Mouse (Mus musculus) ovary, postnatal 10 days (tissue): ENCODE results near the gene Ino80b.

Experiments used
- DNase-seq: peaks from one replicate; pipeline ENCODE4 v3.0.0; 2022; ENCODE audit warnings: low spot score

Ino80b gene

GRCm38 (mm10) chr6:83140044-83140443 lies 14.8 kb upstream of the Ino80b start:
- no peak for DNase-seq

DNA sequence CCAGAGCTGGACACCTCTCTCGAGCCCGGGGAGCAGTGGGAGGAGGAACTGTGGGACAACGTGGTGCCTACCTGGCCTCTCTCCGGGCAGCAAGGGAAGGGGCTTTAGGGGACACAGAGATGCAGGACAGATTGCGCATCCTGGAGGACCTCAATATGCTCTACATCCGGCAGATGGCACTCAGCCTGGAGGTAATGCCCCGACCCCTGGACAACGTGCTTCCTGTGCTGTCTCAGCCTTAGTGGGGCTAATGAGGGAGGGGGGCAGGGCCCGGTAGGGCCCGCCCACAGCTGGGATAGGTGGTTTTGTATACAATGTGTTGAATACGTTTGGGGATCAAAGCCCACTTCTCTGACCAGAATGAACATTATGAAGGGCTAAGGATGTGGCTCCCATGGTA lies 12.8 kb upstream of the Ino80b start:
- DNase-seq, result no peak

GRCm38 (mm10) chr6:83137576-83137950 lies 12.3 kb upstream of the Ino80b start:
- DNase-seq, result peak; percentile 79

GRCm38 (mm10) chr6:83136881-83137575 lies 11.8 kb upstream of the Ino80b start:
- DNase-seq, result peak; percentile 70

- no peak for DNase-seq
Observed at GRCm38 (mm10) chr6:83136291-83136880, 11.2 kb upstream of the Ino80b start.

DNA sequence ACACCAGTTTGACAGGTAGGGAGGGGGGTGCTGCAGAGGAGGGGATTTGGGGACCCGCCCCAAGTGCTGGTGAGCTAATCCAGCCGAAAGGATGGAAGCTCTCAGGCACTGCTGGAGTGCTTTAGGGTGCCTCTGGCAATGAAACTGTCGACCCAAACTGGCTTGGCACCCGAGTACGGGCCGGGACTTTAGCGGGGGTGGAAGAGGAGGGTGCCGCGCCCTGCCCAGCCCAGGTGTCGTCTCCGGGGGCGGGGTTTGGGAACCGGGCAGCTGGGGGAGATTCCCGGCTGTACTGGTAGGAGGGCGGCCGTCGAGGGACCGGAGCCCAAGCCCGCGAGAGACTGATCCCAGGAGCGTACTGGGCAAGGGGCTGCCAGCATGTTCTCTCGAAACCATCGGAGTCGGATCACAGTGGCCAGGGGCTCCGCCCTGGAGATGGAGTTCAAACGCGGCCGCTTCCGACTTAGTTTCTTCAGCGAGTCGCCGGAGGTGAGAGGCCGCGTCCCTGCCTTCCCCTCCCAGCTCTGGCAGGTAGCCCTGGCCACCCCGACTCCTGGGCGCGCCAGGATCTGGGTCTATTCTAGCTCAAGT lies 10.4 kb upstream of the Ino80b start:
- DNase-seq, result no peak

DNA sequence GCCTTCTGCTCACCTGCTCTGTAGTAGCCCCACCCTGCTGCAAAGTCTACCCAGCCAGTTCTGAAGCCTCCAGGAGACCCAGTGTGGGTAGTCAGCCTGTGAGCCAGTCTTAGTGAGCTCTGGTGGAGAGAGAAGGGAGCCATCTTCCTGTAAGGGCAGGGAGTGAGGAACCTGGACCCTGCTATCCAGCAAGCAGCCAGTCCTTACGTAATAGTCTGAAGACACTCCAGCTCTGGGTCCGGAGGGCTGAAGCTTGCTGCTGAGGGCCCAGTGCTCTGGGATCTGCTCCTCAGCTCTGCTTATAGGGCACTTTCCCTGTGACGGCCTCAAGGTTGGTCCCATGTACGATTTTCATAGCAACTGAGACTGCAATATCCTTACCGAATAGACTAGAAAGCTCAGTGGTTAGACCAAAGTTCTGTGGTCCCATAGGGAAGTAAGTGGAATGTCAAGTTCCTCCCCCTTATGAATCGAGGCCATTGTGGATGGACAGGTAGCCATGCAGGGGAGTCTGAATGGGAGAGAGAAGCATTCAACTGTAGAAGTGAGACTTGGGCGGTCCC lies 9.8 kb upstream of the Ino80b start, which contains the start of gene Rtkn:
TSS of gene Rtkn (plus strand) at position 513 of the 563 bp plus-strand sequence.
- DNase-seq, result no peak

GRCm38 (mm10) chr6:83134226-83134625 lies 9.0 kb upstream of the Ino80b start:
- DNase-seq, result no peak

DNA sequence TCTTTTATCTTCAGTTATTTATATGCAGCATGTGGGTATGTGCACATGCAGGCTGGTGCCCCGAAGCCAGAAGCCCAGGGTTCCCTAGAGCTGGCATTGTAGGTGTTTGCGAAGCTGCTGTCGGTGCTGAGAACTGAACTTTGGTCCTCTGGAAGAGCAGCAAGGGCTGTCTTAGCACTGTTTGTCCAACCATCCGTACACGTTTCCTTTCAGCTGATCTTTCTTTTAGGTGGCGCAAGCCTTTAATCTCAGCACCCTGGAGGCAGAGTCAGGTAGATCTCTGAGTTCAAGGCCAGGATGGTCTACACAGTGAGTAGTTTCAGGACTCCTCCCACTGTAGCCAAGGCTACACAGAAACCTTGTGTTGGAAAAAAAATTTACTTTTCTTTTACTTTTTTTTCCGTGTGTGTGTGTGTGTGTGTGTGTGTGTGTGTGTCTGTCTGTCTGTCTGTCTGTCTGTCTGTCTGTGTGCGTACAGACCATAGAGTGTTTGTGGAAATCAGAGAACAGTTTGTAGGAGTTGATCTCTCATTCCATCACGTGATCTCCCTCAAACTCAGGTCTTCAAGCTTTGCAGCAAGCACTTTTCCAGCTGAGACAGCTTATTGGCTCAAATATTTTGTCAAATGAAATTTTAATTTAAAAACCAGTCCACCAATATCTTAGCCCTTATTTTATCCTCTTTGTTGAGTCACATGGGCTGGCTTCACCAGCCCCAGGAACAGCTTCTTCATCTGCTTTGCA lies 7.1 kb upstream of the Ino80b start:
- DNase-seq, result no peak

- DNase-seq, result no peak
Observed at GRCm38 (mm10) chr6:83131469-83132034, 6.3 kb upstream of the Ino80b start.

DNA sequence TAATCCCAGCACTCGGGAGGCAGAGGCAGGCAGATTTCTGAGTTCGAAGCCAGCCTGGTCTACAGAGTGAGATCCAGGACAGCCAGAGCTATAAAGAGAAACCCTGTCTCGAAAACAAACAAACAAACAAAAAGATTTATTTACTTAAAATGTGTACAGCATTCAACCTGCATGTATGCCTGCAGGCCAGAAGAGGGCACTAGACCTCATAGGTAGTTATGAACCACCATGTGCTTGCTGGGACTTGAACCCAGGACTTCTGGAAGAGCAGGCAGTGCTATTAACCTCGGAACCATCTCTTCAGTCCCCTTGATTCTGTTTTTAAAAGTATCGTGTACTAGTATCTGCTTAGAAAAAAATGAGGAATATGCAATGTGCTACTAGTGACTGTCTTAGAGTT lies 2.2 kb upstream of the Ino80b start:
- no peak for DNase-seq

- DNase-seq, result peak; percentile 79
Observed at GRCm38 (mm10) chr6:83124851-83125312, 349 bp downstream of the Ino80b start.

GRCm38 (mm10) chr6:83122961-83123360 lies 2.3 kb downstream of the Ino80b start:
- no peak for DNase-seq

DNA sequence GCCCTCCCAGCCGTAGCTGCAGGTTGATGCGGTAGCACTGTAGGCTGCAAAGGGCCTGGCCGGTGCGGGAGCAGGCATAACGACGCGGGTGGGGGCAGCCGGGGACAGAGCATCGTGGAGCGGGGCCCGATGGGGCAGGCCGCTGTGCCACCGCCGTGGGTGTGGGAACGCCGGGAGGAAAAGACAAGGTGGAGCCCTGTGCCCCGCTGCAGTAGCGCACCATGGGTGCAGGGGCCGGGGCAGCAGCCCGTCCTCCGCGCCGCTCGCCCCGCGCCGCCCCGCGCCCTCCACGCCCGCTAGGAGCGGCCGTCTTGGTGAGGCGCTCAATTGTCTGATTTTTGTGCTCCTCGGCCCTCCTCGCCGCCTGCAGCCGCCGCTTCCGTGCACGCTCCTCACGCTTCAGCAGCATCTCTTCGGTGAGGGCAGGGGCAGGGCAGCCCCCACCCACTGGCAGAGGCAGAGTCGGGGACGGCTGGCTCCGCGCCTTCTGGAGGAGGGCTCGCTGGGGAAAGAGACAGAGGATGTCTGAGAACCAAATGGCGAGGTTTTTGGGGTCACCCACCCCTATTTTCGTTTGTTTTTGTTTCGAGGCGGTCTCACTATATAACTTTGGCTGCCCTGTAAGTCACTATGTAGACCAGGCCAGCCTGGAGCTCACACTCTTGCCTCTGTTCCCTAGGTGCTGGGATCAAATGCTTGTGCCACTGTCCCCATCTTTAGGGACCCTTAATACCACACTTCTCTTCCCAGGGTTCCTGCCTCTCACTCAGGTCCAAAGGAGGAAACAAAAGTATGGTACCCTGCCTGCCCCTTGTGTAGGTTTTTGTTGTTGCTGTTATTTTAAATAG lies 3.1 kb downstream of the Ino80b start:
- no peak for DNase-seq

DNA sequence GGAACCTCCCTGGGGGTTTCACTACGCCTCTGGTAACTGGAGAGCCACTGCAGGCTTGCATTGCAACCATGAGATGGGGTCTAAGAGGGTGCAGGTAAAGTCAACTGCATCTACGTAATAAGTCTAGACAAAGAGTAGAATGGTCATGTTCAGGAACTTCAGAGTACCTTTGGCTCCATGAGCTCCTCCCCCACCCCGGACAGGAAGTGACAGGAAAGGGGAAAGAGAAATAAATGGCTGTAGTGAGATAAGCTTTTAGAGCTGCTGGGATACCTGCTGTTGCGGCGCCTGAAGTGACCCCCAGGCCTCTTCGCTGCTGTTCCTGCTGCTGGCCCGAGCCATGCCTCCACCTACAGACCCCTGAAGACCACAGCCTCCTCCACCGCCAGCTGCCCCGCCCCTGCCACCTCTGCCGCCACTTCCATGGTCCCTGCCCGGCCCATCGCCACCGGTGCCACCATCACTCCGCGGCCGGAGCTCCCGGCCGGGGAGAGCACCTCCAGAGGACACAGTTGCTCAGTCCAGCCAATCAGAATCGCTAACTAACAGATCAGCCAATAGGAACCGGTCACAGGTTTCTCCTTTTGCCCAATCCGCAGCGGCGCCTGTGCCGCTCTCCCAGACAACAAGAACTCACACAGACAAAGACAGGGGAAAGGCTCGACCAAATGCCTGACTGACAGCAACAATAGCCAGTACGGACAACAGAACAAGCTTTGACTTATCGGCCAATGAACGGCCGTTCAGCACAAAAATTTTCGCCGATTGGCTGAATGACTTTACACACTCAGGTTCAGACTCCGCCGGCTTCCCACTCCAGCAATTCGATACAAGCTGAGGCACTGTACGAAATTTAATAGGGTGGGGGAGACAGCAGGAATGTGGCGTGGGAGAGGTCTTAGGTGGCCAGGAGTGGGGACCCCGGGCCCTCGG lies 4.0 kb downstream of the Ino80b start, which contains the start of gene Wbp1:
TSS of gene Wbp1 (minus strand) at position 630 of the 933 bp plus-strand sequence.
- DNase-seq, result peak; percentile 81

GRCm38 (mm10) chr6:83119734-83120051 lies 5.5 kb downstream of the Ino80b start:
- DNase-seq, result no peak

DNA sequence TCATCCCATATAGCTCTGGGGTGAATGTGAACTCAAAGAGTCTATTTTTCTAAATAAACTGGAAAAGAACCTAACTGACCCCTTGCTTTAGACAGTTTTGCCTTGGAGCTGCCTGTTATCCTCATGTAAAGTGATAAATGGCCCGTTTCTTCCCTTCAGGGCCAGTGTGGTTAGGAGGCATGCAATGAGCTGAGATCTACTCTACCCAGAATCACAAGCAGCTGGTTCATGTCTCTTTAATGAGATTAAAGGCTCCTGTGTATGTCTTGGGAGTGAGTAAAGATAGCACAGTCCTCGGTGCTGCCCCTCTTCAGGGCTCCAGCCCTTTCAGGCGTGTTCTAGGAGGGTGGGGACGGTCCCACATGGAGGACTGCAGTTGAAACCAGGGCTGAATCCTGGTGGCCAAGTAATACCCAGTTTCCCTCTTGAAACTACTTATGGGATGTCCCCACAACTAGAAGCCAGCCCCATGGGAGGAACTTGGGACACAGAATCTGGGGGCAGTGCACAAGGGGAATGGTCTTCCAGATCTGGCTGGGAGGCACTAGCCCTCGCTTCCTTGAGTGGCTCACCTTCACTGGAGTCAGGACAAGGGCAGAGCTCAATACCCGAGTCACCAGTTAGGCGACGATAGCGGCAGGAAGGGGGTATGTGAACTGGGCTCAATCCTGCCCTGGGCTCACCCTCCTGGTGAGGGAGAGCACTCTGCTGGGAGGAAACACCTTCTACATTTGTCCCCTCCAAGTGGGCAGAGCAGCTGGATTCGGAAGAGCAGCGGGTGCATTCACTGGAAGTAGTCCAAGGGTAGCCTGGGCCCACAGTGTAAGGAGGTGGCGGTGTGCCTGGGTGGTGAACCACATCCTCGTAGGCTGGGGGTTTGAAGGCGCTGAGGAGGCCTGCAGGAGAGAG lies 6.2 kb downstream of the Ino80b start:
- no peak for DNase-seq

GRCm38 (mm10) chr6:83118369-83118768 lies 6.9 kb downstream of the Ino80b start:
- no peak for DNase-seq

DNA sequence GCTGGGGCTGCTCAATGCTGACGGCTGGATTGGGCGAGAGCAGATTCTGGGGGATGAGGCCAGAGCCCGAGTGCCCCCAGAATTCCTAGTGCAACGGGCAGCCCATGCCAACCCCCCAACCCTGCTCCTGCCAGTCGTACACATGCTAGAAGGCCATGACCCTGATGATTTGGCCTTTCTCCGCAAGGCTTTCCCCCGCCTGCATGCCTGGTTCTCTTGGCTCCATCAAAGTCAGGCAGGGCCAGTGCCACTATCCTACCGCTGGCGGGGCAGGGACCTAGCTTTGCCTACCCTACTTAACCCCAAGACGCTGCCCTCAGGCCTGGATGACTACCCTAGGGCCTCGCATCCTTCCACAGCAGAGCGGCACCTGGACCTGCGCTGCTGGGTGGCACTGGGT lies 7.6 kb downstream of the Ino80b start:
- DNase-seq, result no peak
